Mouse (Mus musculus) heart, embryonic 14.5 days (tissue): ENCODE data around the gene Vipas39. TPM values are rescaled to one million over a fixed set of nuclear protein-coding genes. Genes with fewer than 3 reads are reported as not detected.

Source experiments
- microRNA-seq: library from miRNA; unstranded; fragments of <30 nt; microRNA quantifications from one replicate; pipeline ENCODE4, GENCODE M21; 2016
- polyA plus RNA-seq: library from polyadenylated mRNA; unstranded; fragments of >200 nt; fragmentation: Nextera tagmentation; extraction: Ambion mirVana; gene quantifications from 2 replicates; pipeline ENCODE4 v1.2.1, GENCODE M21; 2014

Gene Vipas39
- polyA plus RNA-seq, 1 experiment from 2014 or later: 39.2 TPM

Small RNAs within 50 kb of the gene (microRNA-seq; reads per million reads assigned to microRNA genes)
- gene Gm47293: not detected

Other genes starting within 250 kb of the Vipas39 start
- 0.05 and 0.35 TPM in 2 replicates for gene Tmem63c, start 244.9 kb downstream of the Vipas39 start, polyA plus RNA-seq
- 0.27 and 0.28 TPM in 2 replicates for gene Ngb, start 163.7 kb downstream of the Vipas39 start, polyA plus RNA-seq
- 39.3 and 42.7 TPM in 2 replicates for gene Gstz1, start 119.1 kb downstream of the Vipas39 start, polyA plus RNA-seq
- gene Pomt2, start 118.3 kb downstream of the Vipas39 start, polyA plus RNA-seq: 13.5 and 14.1 TPM in 2 replicates
- 0.55 and 0.89 TPM in 2 replicates for gene Samd15, start 66.5 kb downstream of the Vipas39 start, polyA plus RNA-seq
- 1.8 and 2.5 TPM in 2 replicates for gene Tmed8, start 65.8 kb downstream of the Vipas39 start, polyA plus RNA-seq
- gene Noxred1, start 27.5 kb downstream of the Vipas39 start, polyA plus RNA-seq: 0.42 and 0.63 TPM in 2 replicates
- gene Ahsa1, start 223 bp upstream of the Vipas39 start, polyA plus RNA-seq: 150 and 167 TPM in 2 replicates
- gene Ism2, start 33.4 kb upstream of the Vipas39 start, polyA plus RNA-seq: 0.46 and 0.70 TPM in 2 replicates
- gene Sptlc2, start 122.1 kb upstream of the Vipas39 start, polyA plus RNA-seq: 69.1 and 79.3 TPM in 2 replicates
- gene Slirp, start 177.6 kb upstream of the Vipas39 start, polyA plus RNA-seq: 248 and 265 TPM in 2 replicates
- 29.5 and 36.1 TPM in 2 replicates for gene Alkbh1, start 177.8 kb upstream of the Vipas39 start, polyA plus RNA-seq
- gene Snw1, start 206.0 kb upstream of the Vipas39 start, polyA plus RNA-seq: 78.0 and 84.0 TPM in 2 replicates
- gene Gm5788, start 228.5 kb upstream of the Vipas39 start, polyA plus RNA-seq: not detected in 2 replicates
- gene Gm8300, start 248.1 kb upstream of the Vipas39 start, polyA plus RNA-seq: not detected in 2 replicates